Mouse (Mus musculus): Measurements from ENCODE around the gene Gsx2.

Gene Gsx2

GRCm38 (mm10) chr5:75075383-75075941 is at the start of gene Gsx2:
Gene Gsx2, plus strand, starts transcription at chr5:75075601.
- no peak for DNase-seq

DNA sequence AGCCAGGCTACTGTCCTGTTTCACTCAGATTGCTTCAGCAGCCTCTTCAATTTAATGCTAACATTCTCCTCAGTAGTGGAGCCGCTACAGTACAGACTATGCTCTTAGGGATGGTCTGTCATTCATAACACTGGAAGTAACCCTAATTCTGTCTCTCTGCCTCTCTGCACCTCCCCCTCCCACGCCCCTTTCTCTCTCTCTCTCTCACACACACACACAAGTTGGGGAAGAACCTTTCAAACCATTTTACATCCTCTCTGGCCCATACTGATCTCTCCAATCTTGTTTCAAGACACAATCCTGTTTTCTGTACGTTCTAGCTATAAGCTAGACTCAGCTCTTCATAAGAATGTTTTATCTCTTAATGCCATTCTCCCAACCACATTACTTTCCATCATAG is 39.9 kb upstream of the Gsx2 start:
- DNase-seq, result no peak

DNA sequence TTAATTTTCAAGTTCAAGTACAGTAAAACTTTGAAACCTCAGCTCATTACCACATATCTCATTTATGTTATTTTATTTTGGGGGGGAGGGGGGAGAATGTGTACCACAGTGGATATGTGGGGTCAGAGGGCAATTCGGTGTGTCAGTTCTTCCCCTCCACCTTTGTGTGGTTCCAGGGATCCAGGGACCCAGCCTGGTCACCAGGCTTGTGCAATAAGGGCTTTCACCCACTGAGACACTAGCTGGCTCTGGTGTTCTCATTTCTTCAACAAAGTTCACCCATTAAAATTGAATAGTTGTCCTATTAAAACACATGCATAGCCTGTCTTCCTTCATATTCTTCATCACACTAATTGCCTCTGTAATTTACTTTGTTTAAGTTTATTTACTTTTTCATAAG is 36.1 kb upstream of the Gsx2 start:
- no peak for DNase-seq

- DNase-seq, result no peak
These were observed 32.4 kb upstream of the Gsx2 start for GRCm38 (mm10) chr5:75043011-75043445.

- DNase-seq, result peak; percentile 13
These were observed 31.6 kb upstream of the Gsx2 start for GRCm38 (mm10) chr5:75043621-75044301.

GRCm38 (mm10) chr5:75044310-75044904 is 31.0 kb upstream of the Gsx2 start, which contains the start of gene Chic2:
Gene Chic2, minus strand, starts transcription at chr5:75044774.
- DNase-seq, result peak; percentile 90

DNA sequence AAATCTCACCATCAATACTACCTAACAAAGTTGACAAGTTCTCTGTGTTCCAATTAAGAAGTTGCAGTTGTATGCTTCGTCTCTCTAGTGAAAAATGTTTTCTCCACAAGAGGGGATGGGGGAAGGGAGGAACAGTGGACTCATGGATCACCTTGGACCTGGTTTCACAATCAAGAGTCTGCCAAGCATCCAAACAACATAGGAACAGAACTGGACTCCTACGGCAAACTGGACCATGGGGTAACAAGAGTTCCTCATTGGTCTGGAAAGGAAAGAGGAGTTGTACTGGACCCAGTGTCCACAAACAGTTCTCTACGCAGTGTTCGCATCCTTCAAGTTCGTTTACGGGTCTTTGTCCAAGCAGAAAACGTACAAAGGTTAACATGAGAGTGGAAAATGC is 30.0 kb upstream of the Gsx2 start:
- DNase-seq, result peak; percentile 28

- DNase-seq, result peak; percentile 44
These were observed 28.6 kb upstream of the Gsx2 start for GRCm38 (mm10) chr5:75046681-75047321.

GRCm38 (mm10) chr5:75051109-75051508 is 24.3 kb upstream of the Gsx2 start:
- DNase-seq, result no peak

GRCm38 (mm10) chr5:75063177-75063576 is 12.2 kb upstream of the Gsx2 start:
- DNase-seq, result no peak

DNA sequence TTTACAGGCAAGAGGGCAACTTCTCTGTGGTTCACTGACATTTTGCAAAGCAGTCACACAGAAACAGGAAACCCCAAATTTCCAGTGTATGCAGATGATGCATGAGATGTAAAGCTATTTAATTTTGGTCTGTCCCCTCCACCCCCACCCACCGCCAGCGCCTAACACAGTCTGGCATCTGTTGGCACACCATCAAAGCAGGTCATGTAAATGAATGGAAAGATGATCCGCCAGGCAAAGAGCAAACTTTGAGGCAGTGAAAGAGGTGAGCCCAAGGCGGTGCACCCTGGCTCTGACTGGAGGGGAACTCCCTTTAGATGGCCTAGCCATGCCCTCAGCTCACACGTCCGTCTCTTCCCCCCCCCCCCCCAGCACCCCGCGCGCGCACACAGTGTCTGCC is 8.7 kb upstream of the Gsx2 start:
- DNase-seq, result no peak

GRCm38 (mm10) chr5:75067125-75067756 is 8.2 kb upstream of the Gsx2 start:
- DNase-seq, result no peak

DNA sequence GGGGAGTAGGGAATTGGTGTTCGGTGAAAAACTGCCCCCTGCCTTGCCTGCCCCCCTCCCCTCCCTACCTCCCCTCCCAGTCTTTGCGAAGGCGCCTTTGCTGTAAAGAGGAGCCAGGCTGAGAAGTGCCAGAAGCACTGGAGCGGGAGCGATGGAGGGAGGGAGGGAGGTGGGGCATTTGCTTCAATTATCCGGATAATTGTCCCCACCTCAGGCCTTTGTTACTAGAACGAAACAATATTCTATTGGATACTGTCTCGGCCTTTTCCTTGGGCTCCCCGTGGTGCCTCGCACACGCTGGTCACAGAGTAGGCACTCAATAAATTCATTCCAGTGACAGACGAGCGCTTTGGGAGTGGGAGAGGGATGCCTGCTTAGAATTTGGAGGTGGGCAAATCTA is 5.3 kb upstream of the Gsx2 start:
- DNase-seq, result no peak

DNA sequence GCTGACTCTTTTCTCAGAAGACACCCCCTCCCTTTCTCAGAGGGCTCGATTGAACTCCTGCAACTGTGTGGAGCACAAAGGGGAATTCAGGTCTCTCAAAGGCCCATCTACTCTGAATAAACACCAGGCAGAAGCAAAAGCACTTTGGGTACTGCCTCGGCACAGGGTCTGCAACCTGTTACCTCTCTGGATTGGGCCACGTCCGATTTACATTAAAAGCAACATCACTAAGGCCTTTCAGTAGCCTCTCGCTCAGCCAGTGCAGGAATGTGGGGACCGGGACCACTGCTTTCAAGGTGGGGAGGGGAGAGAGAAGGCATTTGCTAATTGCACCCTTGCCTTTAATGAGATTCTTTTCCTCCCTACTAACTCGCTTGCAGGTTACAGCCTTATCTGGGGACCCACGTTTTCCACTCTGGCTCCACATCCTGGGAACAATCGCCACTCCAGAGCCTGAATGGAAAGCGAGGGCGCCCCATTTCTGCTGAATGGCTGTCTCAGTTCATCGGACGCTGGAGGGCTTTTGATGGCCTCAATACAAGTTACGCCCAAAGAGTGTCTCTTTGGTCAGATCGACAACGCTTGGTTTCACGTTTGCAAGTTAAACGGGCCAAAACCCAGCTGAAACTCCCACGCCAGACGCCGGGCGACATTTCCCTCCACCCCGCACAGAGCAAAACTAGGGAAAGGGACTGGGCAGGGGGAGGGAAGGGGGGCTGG is 4.6 kb upstream of the Gsx2 start:
- DNase-seq, result no peak

DNA sequence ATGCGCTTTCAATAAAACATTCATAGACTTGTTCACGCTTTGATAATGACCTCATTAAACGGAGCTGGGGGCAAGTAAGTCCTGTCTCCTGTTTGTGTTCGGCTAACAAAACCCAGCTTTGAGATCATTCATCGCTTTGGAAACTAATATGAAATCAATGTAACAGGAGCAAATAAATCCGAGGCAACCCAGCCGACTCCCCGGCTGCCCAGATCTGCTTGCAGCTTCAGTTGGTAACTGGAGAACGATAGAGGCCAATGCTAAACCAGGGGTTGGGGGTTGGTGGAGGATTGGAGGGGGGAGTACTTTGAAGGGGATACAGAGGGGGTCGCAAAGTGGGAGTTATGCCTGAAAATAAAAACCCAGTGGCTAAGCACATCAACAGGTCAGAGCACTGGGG is 3.5 kb upstream of the Gsx2 start:
- DNase-seq, result no peak

DNA sequence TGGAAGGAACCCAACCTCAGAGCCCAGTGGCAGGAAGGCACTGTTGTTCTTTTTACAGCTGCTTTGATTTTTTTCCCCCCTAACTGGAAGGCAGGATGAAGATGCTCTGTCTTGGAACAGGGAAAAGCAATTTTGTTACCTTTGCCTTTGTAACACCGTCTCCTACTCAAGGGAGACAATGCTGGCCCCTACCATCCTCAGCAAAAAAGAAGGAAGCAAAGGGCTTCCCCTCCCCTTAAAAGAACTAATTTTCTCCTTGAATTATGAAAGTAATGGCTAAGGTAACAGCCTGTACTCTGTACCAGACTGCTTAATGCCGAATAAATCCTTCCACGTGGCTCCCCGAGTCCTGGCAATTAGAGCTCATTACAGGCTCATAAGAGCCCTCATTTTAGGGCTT is 2.9 kb upstream of the Gsx2 start:
- no peak for DNase-seq

- no peak for DNase-seq
These were observed 2.2 kb upstream of the Gsx2 start for GRCm38 (mm10) chr5:75073167-75073566.

DNA sequence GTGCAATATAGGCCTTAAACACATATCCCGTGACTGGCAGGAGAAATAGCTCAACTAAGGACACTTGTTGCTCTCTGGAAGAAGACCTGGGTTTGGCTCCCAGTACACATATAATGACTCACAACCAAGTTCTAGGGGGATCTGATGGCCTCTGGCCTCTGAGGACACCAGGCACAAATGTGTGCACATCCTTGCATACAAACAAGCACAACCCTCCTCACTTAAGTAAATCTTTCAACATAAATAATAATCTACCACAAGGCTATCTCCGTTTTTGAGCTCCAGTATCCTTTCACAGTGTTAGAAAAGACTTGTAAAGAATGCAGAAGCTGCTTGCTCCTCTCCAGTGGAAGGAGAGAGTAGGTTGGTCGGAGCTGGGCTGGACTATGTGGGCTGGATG is 1.7 kb upstream of the Gsx2 start:
- no peak for DNase-seq

- no peak for DNase-seq
These were observed 1.3 kb upstream of the Gsx2 start for GRCm38 (mm10) chr5:75074132-75074531.

- DNase-seq, result no peak
These were observed 641 bp upstream of the Gsx2 start for GRCm38 (mm10) chr5:75074537-75075382.

- DNase-seq, result no peak
These were observed 1.1 kb downstream of the Gsx2 start for GRCm38 (mm10) chr5:75076326-75077050.

All from cerebellum, adult 9-11 months (tissue).